Mouse (Mus musculus) bone marrow macrophage, adult 2 months (primary cell): Measurements from ENCODE around the gene Astn1. TPM values are rescaled to one million over a fixed set of nuclear protein-coding genes. Genes with fewer than 3 reads are reported as not detected.

Experiments used
- H3K27ac ChIP-seq: 2 replicates; pipeline ENCODE4 v1.5.1; 2012; ENCODE audit warnings: low read depth, low read length; ENCODE audit not compliant: insufficient read depth
- H3K4me1 ChIP-seq: 2 replicates; pipeline ENCODE4 v1.6.1; 2012; ENCODE audit warnings: low read length; ENCODE audit not compliant: control insufficient read depth, insufficient read depth
- H3K4me3 ChIP-seq: 2 replicates; pipeline ENCODE4 v1.5.1; 2012; ENCODE audit warnings: mild to moderate bottlenecking, low read length, moderate library complexity; ENCODE audit not compliant: insufficient read depth
- CTCF ChIP-seq: IDR thresholded peaks from 2 replicates; pipeline ENCODE4 v1.5.1; 2012; ENCODE audit warnings: low read depth, mild to moderate bottlenecking, low read length, moderate library complexity
- POLR2A ChIP-seq: IDR thresholded peaks from 2 replicates; pipeline ENCODE4 v1.6.1; 2012; ENCODE audit warnings: mild to moderate bottlenecking, low read depth, low read length, borderline replicate concordance
- polyA plus RNA-seq: library from polyadenylated mRNA; stranded (reverse); fragments of >200 nt; gene quantifications from 2 replicates; pipeline ENCODE4 v1.2.4, GENCODE M21; 2012; ENCODE audit not compliant: missing spikeins, insufficient read depth, insufficient read length

Astn1 gene
- polyA plus RNA-seq, 1 experiment = not detected

GRCm38 (mm10) chr1:158364461-158364860 lies 2.4 kb downstream of the Astn1 start:
- H3K4me1 ChIP-seq = no peaks in the 10 kb centered on the region
- H3K27ac ChIP-seq = no peak overlapping the region
- no peak overlapping the region for H3K4me3 ChIP-seq
- TF ChIP-seq POLR2A = no peak
- no peak for TF ChIP-seq CTCF

GRCm38 (mm10) chr1:158382277-158382676 lies 20.2 kb downstream of the Astn1 start:
- Histone ChIP-seq H3K4me1 (no peaks in the 10 kb centered on the region), H3K27ac (no peak overlapping the region), H3K4me3 (no peak overlapping the region)
- TF ChIP-seq CTCF (no peak), POLR2A (no peak)

- no peak overlapping the region for H3K4me3 ChIP-seq
- no peak overlapping the region for H3K27ac ChIP-seq
- no peak for TF ChIP-seq CTCF
- no peak for TF ChIP-seq POLR2A
- no peaks in the 10 kb centered on the region for H3K4me1 ChIP-seq
Observed at GRCm38 (mm10) chr1:158383210-158383609, 21.1 kb downstream of the Astn1 start.

- H3K4me1 ChIP-seq = no peaks in the 10 kb centered on the region
- no peak overlapping the region for H3K27ac ChIP-seq
- H3K4me3 ChIP-seq = no peak overlapping the region
- no peak for TF ChIP-seq POLR2A
- no peak for TF ChIP-seq CTCF
Observed at GRCm38 (mm10) chr1:158385311-158385710, 23.2 kb downstream of the Astn1 start.

- TF ChIP-seq POLR2A (no peak), CTCF (no peak)
- H3K4me1 ChIP-seq = no peaks in the 10 kb centered on the region
- H3K4me3 ChIP-seq = no peak overlapping the region
- H3K27ac ChIP-seq = no peak overlapping the region
Observed at GRCm38 (mm10) chr1:158386781-158387180, 24.7 kb downstream of the Astn1 start.

- no peaks in the 10 kb centered on the region for H3K4me1 ChIP-seq
Observed at GRCm38 (mm10) chr1:158388995-158389394, 26.9 kb downstream of the Astn1 start.

GRCm38 (mm10) chr1:158390693-158391092 lies 28.6 kb downstream of the Astn1 start:
- no peak overlapping the region for H3K27ac ChIP-seq
- no peak for TF ChIP-seq POLR2A
- no peak for TF ChIP-seq CTCF
- H3K4me1 ChIP-seq = no peaks in the 10 kb centered on the region
- no peak overlapping the region for H3K4me3 ChIP-seq

More at GRCm38 (mm10) chr1:158388995-158389394, 26.9 kb downstream of the Astn1 start:
- Histone ChIP-seq H3K4me3 (no peak overlapping the region), H3K27ac (no peak overlapping the region)
- TF ChIP-seq CTCF (no peak), POLR2A (no peak)

GRCm38 (mm10) chr1:158397058-158397457 lies 35.0 kb downstream of the Astn1 start:
- Histone ChIP-seq H3K4me1 (no peaks in the 10 kb centered on the region), H3K27ac (no peak overlapping the region), H3K4me3 (no peak overlapping the region)
- no peak for TF ChIP-seq POLR2A

- Histone ChIP-seq H3K27ac (no peak overlapping the region), H3K4me1 (no peaks in the 10 kb centered on the region), H3K4me3 (no peak overlapping the region)
- TF ChIP-seq CTCF (no peak), POLR2A (no peak)
Observed at GRCm38 (mm10) chr1:158400898-158401297, 38.8 kb downstream of the Astn1 start.

GRCm38 (mm10) chr1:158405899-158406769 lies 44.1 kb downstream of the Astn1 start:
- TF ChIP-seq CTCF (no peak), POLR2A (no peak)
- Histone ChIP-seq H3K27ac (no peak overlapping the region), H3K4me1 (no peaks in the 10 kb centered on the region)

GRCm38 (mm10) chr1:158408124-158408523 lies 46.1 kb downstream of the Astn1 start:
- no peaks in the 10 kb centered on the region for H3K4me1 ChIP-seq
- H3K4me3 ChIP-seq = no peak overlapping the region
- no peak overlapping the region for H3K27ac ChIP-seq
- TF ChIP-seq CTCF = no peak
- TF ChIP-seq POLR2A = no peak

More at GRCm38 (mm10) chr1:158405899-158406769, 44.1 kb downstream of the Astn1 start:
- H3K4me3 ChIP-seq = no peak overlapping the region
